Mouse (Mus musculus): ENCODE measurements around the gene Trub1. TPM values are rescaled to one million over a fixed set of nuclear protein-coding genes. Genes with fewer than 3 reads are reported as not detected.

Gene Trub1
- polyA plus RNA-seq, 1 experiment from 2014 or later = 10.2 TPM

DNA sequence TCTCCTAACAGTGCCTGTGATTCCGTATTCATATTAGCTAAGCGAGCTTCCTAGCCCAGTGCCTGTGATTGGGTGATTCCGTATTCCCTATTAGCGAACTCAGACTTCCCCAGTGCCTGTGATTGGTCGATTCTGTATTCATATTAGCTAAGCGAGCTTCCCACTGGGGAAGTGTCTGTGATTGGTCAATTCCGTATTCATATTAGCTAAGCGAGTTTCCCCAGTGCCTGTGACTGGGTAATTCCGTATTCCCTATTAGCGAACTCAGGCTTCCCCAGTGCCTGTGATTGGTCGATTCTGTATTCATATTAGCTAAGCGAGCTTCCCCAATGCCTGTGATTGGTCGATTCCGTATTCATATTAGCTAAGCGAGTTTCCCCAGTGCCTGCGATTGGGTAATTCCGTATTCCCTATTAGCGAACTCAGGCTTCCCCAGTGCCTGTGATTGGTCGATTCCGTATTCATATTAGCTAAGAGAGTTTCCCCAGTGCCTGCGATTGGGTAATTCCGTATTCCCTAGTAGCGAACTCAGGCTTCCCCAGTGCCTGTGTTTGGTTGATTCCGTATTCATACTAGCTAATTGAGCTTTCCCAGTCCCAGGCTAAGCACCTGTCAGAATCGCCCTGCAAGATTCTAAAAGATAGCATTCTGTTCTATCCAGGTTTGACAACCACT, 2.7 kb downstream of the Trub1 start:
- H3K9me3 ChIP-seq (replicated peaks; ENCODE audit: control insufficient read depth, low read length) = 0 out of 2 replicates have a peak, but pooled peaks cover 3% of the 10 kb centered on the region
- H3K9ac ChIP-seq (ENCODE audit: low read length) = no peak overlapping the region
- H3K4me2 ChIP-seq (ENCODE audit: low read depth, low read length) = no peak overlapping the region
- H3K4me3 ChIP-seq (ENCODE audit: low read length) = no peak overlapping the region
- no peaks in the 10 kb centered on the region for H3K27me3 ChIP-seq (ENCODE audit: control insufficient read depth, insufficient read depth, low read length)
- no peak overlapping the region for H3K27ac ChIP-seq (ENCODE audit: low read length)
- H3K4me1 ChIP-seq (ENCODE audit: control insufficient read depth, insufficient read depth, low read length) = peaks cover 5% of the 10 kb centered on the region
- WGBS = 91% methylated on average over 25 of the region's 25 CpGs
- no peaks in the 10 kb centered on the region for H3K36me3 ChIP-seq (ENCODE audit: control insufficient read depth, insufficient read depth)
- no peak for ATAC-seq (replicated peaks; ENCODE audit: extremely low read depth, insufficient read depth, low FRiP score)

GRCm38 (mm10) chr19:57457075-57457474, 4.4 kb downstream of the Trub1 start:
- Histone ChIP-seq H3K9me3 (replicated peaks; ENCODE audit: control insufficient read depth, low read length) (0 out of 2 replicates have a peak, but pooled peaks cover 3% of the 10 kb centered on the region), H3K9ac (ENCODE audit: low read length) (no peak overlapping the region), H3K4me3 (ENCODE audit: low read length) (no peak overlapping the region), H3K27me3 (ENCODE audit: control insufficient read depth, insufficient read depth, low read length) (no peaks in the 10 kb centered on the region), H3K4me1 (ENCODE audit: control insufficient read depth, insufficient read depth, low read length) (peaks cover 5% of the 10 kb centered on the region), H3K27ac (ENCODE audit: low read length) (no peak overlapping the region), H3K4me2 (ENCODE audit: low read depth, low read length) (no peak overlapping the region), H3K36me3 (ENCODE audit: control insufficient read depth, insufficient read depth) (no peaks in the 10 kb centered on the region)
- 73% methylated on average over 2 of the region's 2 CpGs for WGBS
- no peak for ATAC-seq (replicated peaks; ENCODE audit: extremely low read depth, insufficient read depth, low FRiP score)

GRCm38 (mm10) chr19:57463741-57464140, 11.0 kb downstream of the Trub1 start:
- H3K9ac ChIP-seq (ENCODE audit: low read length) = no peak overlapping the region
- 90% methylated on average over 8 of the region's 8 CpGs for WGBS

GRCm38 (mm10) chr19:57465742-57466141, 13.0 kb downstream of the Trub1 start:
- Histone ChIP-seq H3K36me3 (ENCODE audit: control insufficient read depth, insufficient read depth) (peaks cover 7% of the 10 kb centered on the region), H3K9me3 (replicated peaks; ENCODE audit: control insufficient read depth, low read length) (peaks cover 4% of the 10 kb centered on the region; the same call in 1 of the 2 replicates), H3K4me2 (ENCODE audit: low read depth, low read length) (no peak overlapping the region), H3K4me3 (ENCODE audit: low read length) (no peak overlapping the region), H3K4me1 (ENCODE audit: control insufficient read depth, insufficient read depth, low read length) (no peaks in the 10 kb centered on the region), H3K27me3 (ENCODE audit: control insufficient read depth, insufficient read depth, low read length) (no peaks in the 10 kb centered on the region), H3K9ac (ENCODE audit: low read length) (no peak overlapping the region), H3K27ac (ENCODE audit: low read length) (no peak overlapping the region)
- 85% methylated on average over 7 of the region's 7 CpGs for WGBS
- ATAC-seq (replicated peaks; ENCODE audit: extremely low read depth, insufficient read depth, low FRiP score) = no peak

More at GRCm38 (mm10) chr19:57463741-57464140, 11.0 kb downstream of the Trub1 start:
- Histone ChIP-seq H3K9me3 (replicated peaks; ENCODE audit: control insufficient read depth, low read length) (no peaks in the 10 kb centered on the region), H3K4me1 (ENCODE audit: control insufficient read depth, insufficient read depth, low read length) (no peaks in the 10 kb centered on the region), H3K4me2 (ENCODE audit: low read depth, low read length) (no peak overlapping the region), H3K27ac (ENCODE audit: low read length) (no peak overlapping the region), H3K4me3 (ENCODE audit: low read length) (no peak overlapping the region), H3K36me3 (ENCODE audit: control insufficient read depth, insufficient read depth) (peaks cover under 1% of the 10 kb centered on the region; the same call in 1 of the 2 replicates), H3K27me3 (ENCODE audit: control insufficient read depth, insufficient read depth, low read length) (no peaks in the 10 kb centered on the region)
- ATAC-seq (replicated peaks; ENCODE audit: extremely low read depth, insufficient read depth, low FRiP score) = no peak

- 86% methylated on average over 12 of the region's 12 CpGs for WGBS
- Histone ChIP-seq H3K36me3 (ENCODE audit: control insufficient read depth, insufficient read depth) (peaks cover 7% of the 10 kb centered on the region), H3K4me2 (ENCODE audit: low read depth, low read length) (no peak overlapping the region), H3K4me1 (ENCODE audit: control insufficient read depth, insufficient read depth, low read length) (peaks cover 8% of the 10 kb centered on the region), H3K9me3 (replicated peaks; ENCODE audit: control insufficient read depth, low read length) (peaks cover 4% of the 10 kb centered on the region; the same call in 1 of the 2 replicates), H3K4me3 (ENCODE audit: low read length) (no peak overlapping the region), H3K9ac (ENCODE audit: low read length) (no peak overlapping the region), H3K27me3 (ENCODE audit: control insufficient read depth, insufficient read depth, low read length) (no peaks in the 10 kb centered on the region), H3K27ac (ENCODE audit: low read length) (no peak overlapping the region)
- no peak for ATAC-seq (replicated peaks; ENCODE audit: extremely low read depth, insufficient read depth, low FRiP score)
Measured at GRCm38 (mm10) chr19:57471033-57471432, 18.3 kb downstream of the Trub1 start.

DNA sequence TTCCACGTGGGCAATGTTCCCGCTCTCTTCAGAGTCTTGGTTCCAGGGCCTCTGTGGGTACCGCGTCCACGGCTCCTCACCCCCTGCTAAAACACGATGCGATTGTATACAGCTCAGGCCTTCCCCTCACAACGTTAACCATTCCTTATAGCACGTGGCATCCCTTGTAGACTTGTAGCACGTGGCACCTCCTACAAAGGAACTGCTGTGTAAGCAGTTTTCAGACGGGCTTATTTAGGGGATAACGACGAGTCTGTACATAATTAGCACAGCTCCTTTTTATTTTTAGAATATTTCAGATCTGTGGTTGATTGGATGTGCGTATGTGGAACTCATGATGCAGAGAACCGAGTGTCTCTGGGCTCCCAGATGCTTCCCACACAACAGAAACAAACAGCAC, 19.5 kb downstream of the Trub1 start:
- H3K9me3 ChIP-seq (replicated peaks; ENCODE audit: control insufficient read depth, low read length) = peaks cover 4% of the 10 kb centered on the region; the same call in 1 of the 2 replicates
- no peak overlapping the region for H3K27ac ChIP-seq (ENCODE audit: low read length)
- no peaks in the 10 kb centered on the region for H3K27me3 ChIP-seq (ENCODE audit: control insufficient read depth, insufficient read depth, low read length)
- no peak overlapping the region for H3K4me3 ChIP-seq (ENCODE audit: low read length)
- H3K4me2 ChIP-seq (ENCODE audit: low read depth, low read length) = no peak overlapping the region
- peaks cover 11% of the 10 kb centered on the region for H3K4me1 ChIP-seq (ENCODE audit: control insufficient read depth, insufficient read depth, low read length)
- 88% methylated on average over 15 of the region's 15 CpGs for WGBS
- peaks cover 7% of the 10 kb centered on the region for H3K36me3 ChIP-seq (ENCODE audit: control insufficient read depth, insufficient read depth)
- no peak overlapping the region for H3K9ac ChIP-seq (ENCODE audit: low read length)
- ATAC-seq (replicated peaks; ENCODE audit: extremely low read depth, insufficient read depth, low FRiP score) = no peak; the same call in 1 of the 2 replicates

GRCm38 (mm10) chr19:57473301-57473700, 20.6 kb downstream of the Trub1 start:
- 26% methylated on average over 16 of the region's 16 CpGs for whole genome bisulfite sequencing
- Histone ChIP-seq H3K9me3 (replicated peaks; ENCODE audit: control insufficient read depth, low read length) (peaks cover 4% of the 10 kb centered on the region; the same call in 1 of the 2 replicates), H3K4me1 (ENCODE audit: control insufficient read depth, insufficient read depth, low read length) (peaks cover 11% of the 10 kb centered on the region), H3K4me3 (ENCODE audit: low read length) (peak overlapping the region; percentile 3; the same call in 1 of the 2 replicates), H3K36me3 (ENCODE audit: control insufficient read depth, insufficient read depth) (peaks cover 7% of the 10 kb centered on the region), H3K4me2 (ENCODE audit: low read depth, low read length) (peak overlapping the region; percentile 58), H3K9ac (ENCODE audit: low read length) (no peak overlapping the region), H3K27ac (ENCODE audit: low read length) (peak overlapping the region; percentile 18; the same call in 1 of the 2 replicates), H3K27me3 (ENCODE audit: control insufficient read depth, insufficient read depth, low read length) (no peaks in the 10 kb centered on the region)
- ATAC-seq (replicated peaks; ENCODE audit: extremely low read depth, insufficient read depth, low FRiP score) = peak; percentile 67; the same call in 1 of the 2 replicates

DNA sequence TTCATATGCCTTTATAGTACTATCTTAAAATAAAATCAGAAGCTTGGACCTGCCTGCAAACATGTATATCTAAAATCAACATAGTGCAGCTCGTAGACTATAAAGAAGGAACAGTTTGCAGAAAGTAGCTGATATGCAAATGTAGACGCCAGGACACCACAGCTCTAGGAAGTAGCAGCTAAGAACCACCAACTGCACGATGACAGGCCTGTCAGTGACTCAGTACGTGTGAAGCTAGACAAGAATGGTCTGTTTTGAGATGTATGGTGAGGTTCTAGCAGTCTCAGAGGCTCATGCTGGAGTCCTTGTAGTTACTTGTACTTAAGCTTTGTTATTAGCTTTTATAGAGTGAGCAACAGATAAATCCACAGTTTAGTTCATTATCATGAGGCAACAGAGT, 22.6 kb downstream of the Trub1 start:
- no peaks in the 10 kb centered on the region for H3K9me3 ChIP-seq (replicated peaks; ENCODE audit: control insufficient read depth, low read length)
- H3K36me3 ChIP-seq (ENCODE audit: control insufficient read depth, insufficient read depth) = no peaks in the 10 kb centered on the region
- no peak overlapping the region for H3K9ac ChIP-seq (ENCODE audit: low read length)
- H3K4me1 ChIP-seq (ENCODE audit: control insufficient read depth, insufficient read depth, low read length) = peaks cover 11% of the 10 kb centered on the region
- no peak; the same call in 1 of the 2 replicates for ATAC-seq (replicated peaks; ENCODE audit: extremely low read depth, insufficient read depth, low FRiP score)
- 33% methylated on average over 4 of the region's 4 CpGs for WGBS
- no peak overlapping the region for H3K27ac ChIP-seq (ENCODE audit: low read length)
- no peaks in the 10 kb centered on the region for H3K27me3 ChIP-seq (ENCODE audit: control insufficient read depth, insufficient read depth, low read length)
- no peak overlapping the region for H3K4me2 ChIP-seq (ENCODE audit: low read depth, low read length)
- no peak overlapping the region for H3K4me3 ChIP-seq (ENCODE audit: low read length)

- ATAC-seq (replicated peaks; ENCODE audit: extremely low read depth, insufficient read depth, low FRiP score) = no peak
- H3K9me3 ChIP-seq (replicated peaks; ENCODE audit: control insufficient read depth, low read length) = no peaks in the 10 kb centered on the region
- no peak overlapping the region for H3K4me2 ChIP-seq (ENCODE audit: low read depth, low read length)
- H3K4me1 ChIP-seq (ENCODE audit: control insufficient read depth, insufficient read depth, low read length) = peaks cover 11% of the 10 kb centered on the region
- no peak overlapping the region for H3K4me3 ChIP-seq (ENCODE audit: low read length)
- 47% methylated on average over 8 of the region's 8 CpGs for WGBS
- H3K27me3 ChIP-seq (ENCODE audit: control insufficient read depth, insufficient read depth, low read length) = no peaks in the 10 kb centered on the region
- H3K27ac ChIP-seq (ENCODE audit: low read length) = no peak overlapping the region
- H3K36me3 ChIP-seq (ENCODE audit: control insufficient read depth, insufficient read depth) = no peaks in the 10 kb centered on the region
- H3K9ac ChIP-seq (ENCODE audit: low read length) = no peak overlapping the region
Measured at GRCm38 (mm10) chr19:57477310-57477709, 24.6 kb downstream of the Trub1 start.
